Mouse (Mus musculus) induced T-regulatory cell, adult 2 months (primary cell): Measurements from ENCODE around the gene Serp2.

ENCODE experiments used
- DNase-seq: peaks from one replicate; pipeline ENCODE4 v3.0.0-alpha.2; 2012; ENCODE audit warnings: low read depth

The Serp2 gene

DNA sequence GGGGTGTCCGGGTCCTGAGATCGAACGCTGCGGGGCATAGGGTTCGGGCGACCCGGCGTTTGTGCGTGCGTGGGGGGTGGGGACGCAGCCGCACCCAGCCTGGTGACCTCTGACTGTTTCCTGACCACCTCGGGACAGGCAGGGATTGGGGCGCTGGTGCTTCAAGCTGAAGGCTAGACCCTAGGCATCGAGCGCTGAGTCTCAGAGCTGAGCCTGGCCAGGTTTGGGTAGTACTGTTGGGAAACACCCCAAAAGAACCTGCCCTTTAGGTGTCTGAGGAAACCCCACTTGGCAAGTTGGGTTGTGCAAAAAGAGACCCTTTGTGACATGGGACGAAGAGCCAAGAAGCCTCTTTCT is at the start of gene Serp2:
Serp2 (minus strand) TSS at position 38 of the 357 bp plus-strand sequence.
- DNase-seq: no peak

DNA sequence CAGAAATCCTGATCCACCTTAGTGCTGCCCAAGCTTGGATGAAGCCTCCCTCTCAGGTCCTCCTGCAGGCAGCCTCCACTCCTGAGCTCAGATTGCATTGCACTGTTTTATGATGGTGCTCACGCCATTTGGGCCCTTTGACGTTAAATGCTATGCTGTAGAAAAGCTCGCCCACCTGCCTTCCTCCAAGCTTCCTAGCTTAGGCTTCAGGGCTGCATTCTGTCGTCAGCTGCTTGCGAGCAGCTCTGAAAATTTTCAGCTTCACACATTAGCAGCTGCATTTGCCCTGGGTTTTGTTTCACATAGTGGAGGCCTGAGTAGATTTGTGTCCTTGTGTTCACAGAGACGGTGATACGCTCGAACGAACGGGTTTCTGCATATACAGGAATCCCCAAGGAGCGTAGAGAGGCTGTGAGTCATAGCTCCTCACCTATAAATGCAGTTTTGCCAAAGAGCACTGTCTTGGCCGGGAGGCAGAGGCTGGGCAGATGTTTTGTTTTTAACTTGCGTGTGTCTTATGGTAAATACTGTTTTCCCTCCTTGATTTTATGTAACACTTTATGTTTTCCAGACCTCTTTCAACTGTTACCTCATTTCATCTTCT is 49.3 kb upstream of the Serp2 start:
- DNase-seq: no peak

DNA sequence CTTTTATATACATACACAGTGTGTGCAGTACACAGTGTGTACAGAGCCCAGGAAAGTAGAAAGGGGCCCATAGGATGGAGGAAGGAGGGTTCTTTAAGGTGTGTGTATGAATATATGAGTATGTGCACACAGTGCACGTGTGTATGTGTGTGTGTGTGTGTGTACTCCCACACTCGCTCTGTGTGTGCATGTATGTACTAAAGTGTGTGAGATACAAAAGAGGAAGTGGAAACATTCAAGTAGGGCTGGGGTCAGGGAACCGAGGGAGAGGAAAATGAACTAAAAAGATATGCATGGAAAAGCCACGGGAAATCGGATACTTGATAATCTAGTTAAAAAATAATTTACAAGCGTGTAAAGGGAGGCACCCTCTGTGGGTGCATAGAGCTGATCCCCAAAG is 47.3 kb upstream of the Serp2 start:
- DNase-seq: no peak

DNA sequence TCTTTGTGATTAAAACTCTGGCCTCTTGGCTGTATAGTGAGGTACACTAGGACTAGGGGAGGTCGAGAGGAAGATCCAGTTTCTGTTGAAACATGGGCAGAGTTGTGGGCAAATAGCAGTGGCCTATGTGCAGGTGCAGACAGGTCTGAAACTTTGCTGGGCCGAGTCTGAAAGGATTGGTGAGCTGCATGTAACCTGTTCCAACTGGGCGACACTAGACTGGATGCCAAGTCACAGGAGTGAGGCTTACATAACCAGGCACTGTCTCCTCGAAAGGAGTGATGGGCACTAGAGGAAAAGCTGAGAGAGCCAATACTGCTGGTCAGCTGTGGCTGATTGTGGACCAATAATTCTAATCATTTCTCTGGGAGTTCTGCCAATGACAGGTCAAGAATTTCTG is 45.0 kb upstream of the Serp2 start:
- no peak for DNase-seq

- DNase-seq: no peak
Measured at GRCm38 (mm10) chr14:76600391-76600790, 43.7 kb upstream of the Serp2 start.

- no peak for DNase-seq
Measured at GRCm38 (mm10) chr14:76599706-76600105, 43.0 kb upstream of the Serp2 start.

- DNase-seq: no peak
Measured at GRCm38 (mm10) chr14:76598518-76599216, 42.0 kb upstream of the Serp2 start.

GRCm38 (mm10) chr14:76597751-76598150 is 41.1 kb upstream of the Serp2 start:
- DNase-seq: no peak

DNA sequence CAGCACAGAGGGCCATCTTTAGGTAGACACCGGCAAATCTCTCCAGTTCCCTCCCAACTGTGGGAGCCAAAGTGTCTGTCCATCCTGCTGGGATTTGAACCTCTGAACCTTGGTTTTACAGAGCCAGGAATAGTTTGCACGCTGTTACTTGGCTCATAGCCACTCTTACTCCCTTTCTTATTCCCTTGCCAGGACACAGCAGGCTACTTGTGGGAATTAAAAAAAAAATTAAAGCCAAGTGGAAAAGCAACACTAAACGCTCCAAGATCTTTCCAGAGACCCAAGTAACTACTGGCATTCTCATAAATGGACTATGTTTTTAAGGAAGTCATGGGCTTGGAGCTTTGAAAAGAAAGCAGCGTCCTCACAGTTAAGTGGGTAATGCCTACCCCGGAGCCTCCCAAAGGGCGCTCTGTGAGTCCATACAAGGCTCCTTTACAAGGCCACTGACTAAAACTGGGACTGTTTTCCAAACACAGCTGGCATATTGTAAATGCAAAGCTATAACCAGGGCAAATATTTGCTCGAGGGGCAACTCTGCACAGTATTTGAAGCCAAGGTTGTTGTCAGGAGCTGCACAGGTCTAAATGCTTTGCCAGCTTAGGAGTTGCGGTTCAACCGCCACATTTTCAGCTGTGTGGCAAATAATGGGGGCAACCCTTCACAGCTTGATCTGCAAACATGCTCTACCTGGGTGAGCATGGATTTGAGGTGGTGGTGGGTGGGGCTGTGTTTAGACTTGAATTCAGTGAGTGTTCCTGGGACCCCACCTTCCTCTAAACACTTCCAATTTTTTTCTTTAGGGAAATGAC is 38.6 kb upstream of the Serp2 start:
- no peak for DNase-seq

- DNase-seq: no peak
Measured at GRCm38 (mm10) chr14:76594351-76594885, 37.7 kb upstream of the Serp2 start.

DNA sequence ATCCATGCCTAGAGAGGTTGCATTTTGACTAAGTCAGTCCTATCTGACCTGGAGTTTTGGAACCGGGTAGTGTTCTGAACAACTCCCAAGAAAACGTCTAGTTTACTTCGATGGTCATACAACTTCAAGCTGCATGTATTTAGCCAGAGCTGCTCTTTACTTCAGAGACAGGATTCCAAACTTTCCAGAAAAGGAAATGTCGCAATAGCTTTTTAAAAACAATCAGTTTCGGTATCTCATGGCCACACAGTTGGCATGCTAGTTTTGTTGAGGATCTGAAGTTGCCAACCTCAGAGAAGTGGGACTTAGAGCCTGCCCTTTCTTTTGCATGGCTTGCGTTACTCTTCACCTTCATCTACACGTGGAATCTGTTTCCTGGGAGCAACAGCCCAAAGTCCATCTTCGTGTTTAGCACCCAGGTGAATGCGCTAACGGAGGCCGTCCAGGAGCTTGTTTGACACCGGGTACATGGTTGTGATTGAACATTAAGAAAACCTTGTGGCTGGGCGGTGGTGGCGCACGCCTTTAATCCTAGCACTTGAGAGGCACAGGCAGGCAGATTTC is 37.0 kb upstream of the Serp2 start:
- no peak for DNase-seq

DNA sequence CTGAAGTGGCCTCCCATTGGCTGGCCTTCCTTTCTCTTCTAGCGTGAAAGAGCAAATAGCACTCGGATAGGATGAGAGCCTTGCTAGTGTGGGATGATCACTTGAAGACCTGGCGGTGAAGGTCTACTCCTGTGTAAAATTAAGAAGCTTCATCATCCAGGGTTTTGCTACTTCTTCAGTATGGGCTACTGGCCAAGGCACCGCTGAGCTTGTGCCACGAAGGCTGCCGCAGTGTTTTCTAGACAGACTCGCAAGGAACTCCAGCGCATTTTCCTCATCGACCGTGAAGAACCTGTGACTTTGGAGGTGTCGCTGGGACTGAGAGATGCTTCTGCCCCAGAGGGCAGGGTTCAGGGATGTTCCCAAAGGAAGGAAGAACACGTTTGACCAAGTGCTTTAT is 36.0 kb upstream of the Serp2 start:
- DNase-seq: no peak

- DNase-seq: no peak
Measured at GRCm38 (mm10) chr14:76592090-76592489, 35.4 kb upstream of the Serp2 start.

DNA sequence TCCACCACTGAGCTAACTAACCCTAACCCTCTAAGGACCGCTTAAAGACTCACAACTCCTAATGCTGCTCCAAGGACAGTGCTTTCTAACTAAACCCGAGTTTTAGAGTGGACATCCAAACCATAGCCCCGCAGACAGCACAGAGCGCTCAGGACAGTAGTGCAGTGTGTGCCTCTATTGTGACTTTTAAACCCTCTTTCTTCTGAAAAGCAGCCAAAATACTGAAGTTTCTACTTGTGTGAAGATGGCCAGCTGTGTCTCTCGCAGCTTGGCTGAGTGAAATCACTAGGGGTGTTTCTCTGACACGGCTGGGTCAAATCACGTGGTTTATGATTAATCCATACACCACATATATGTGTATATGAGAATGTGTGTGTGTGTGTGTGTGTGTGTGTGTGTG is 33.4 kb upstream of the Serp2 start:
- DNase-seq: no peak

DNA sequence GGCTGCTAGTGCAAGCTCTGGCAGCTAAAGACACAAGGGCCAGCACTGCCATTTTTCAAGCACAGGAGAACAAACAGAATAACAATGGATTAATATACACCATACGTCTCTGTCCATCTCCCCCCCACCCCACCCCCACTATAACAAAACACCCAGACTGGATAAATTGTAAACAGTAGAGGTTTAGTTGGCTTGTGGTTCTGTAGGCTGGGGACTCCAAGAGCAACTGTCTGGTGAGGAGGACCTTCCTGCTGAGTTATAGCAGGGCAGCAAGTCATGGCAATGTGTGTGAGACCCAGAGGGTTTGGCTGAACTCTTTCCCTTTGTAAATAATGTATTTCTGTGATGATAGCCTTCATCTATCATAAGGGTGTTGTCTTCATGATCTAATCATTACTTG is 33.0 kb upstream of the Serp2 start:
- no peak for DNase-seq

- no peak for DNase-seq
Measured at GRCm38 (mm10) chr14:76585831-76586405, 29.2 kb upstream of the Serp2 start.

DNA sequence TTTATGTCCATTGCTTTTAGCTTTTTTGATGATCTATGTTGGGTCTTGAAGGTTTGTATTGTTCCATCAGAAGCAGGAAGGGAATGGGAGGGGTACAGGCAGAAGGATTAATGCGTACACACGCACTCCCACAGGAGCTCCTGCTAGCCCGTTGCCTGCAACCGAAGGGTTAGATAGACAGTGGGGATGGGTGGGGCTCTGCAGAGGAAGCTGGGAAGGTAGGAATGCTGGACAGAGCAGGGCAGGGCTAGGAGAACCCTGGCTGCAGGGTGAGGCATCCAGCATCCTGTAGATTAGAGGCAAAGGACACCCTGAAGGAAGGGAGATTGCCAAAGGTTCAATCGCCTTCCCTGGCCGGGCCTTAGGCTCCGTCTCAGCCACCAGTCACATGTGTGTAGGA is 27.3 kb upstream of the Serp2 start:
- no peak for DNase-seq

DNA sequence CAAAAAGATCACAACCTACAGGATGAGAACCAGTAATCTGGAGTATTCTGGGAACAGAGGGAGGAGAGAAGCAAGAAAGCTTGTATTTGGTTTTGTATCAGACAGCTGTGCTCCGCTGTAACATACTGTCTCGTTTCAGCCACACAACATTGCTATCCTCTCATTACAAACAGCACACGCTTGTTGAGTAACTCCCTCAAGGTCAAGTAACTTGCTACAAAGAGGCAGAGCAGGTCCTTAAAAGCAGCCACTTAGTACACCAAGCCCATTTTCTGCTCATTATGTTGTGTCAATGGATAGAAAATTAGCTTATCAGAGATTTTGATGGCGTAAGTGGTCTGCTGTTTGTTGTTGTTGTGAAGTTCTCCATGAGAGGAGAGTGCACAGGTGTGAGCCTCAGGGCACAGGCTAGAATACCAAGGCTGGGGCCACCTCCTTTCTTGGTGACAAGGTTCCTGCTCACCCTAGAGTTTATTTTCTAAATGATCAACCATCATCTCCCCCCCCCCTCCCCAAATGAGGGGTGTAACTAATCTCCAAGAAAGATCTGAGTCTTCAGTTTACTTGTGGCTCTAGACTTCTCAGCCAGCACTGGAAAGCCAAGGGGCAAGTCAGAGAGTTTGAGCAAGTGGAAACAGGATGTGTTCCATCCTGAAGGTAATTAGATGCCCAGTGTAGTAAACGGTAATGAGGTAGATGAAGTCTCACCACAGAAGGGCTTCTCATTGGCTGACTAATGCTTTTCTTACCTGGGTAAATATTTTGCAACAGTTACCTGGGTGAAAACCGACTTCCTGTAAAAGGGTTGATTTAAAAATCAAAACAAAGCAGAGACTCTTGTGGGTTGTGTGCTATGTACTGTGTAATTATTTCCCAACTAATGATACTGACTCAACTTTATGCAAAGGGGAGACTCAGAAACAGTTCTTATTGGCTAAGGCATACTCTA is 25.6 kb upstream of the Serp2 start:
- peak; percentile 66 for DNase-seq

DNA sequence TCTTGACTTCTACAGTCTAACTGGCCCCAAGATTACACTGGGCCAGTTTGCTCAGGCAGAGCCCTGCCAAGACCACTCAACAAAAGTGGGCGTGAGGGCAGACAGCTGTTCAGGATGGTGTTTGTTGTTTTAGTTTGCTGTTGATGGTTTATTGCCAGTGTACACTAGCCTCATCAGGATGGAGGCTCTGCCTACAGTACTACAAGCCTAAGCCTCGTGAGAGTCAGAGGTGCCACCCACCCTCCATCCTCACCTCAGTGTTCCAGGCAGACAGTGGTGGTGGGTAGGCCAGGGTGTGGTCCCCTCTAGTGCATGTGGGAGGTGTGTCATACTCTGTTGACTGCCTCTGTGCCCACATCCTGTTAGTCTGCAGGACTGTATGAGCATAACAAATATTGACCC is 23.0 kb upstream of the Serp2 start:
- DNase-seq: peak; percentile 64

- DNase-seq: no peak
Measured at GRCm38 (mm10) chr14:76577840-76578239, 21.2 kb upstream of the Serp2 start.

GRCm38 (mm10) chr14:76570292-76570691 is 13.6 kb upstream of the Serp2 start:
- DNase-seq: peak; percentile 69
